Mouse (Mus musculus): ENCODE measurements around the gene Sipa1l1.

Sipa1l1 gene

DNA sequence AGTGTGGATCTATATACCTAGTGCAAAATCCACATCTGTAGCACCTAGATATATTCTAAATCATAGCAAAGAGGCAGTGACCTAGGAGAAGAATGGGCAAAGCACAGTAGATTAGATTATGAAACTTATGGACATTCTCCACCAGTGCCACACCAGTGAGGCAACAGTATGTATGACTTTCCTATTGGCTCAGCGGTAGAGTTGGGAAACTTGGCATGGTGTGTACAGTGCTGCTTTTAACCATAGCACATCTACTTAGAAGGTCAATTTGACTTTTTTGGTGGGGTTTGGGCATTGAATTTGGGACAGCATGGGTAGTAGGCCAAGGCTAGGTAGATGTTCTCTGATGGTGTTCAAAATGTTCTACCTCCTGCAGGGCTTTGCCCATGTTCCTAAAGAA, 159.0 kb downstream of the Sipa1l1 start:
- no peak for DNase-seq (ENCODE audit: low read depth in 1 of 2, low spot score in 2 of 2)

DNA sequence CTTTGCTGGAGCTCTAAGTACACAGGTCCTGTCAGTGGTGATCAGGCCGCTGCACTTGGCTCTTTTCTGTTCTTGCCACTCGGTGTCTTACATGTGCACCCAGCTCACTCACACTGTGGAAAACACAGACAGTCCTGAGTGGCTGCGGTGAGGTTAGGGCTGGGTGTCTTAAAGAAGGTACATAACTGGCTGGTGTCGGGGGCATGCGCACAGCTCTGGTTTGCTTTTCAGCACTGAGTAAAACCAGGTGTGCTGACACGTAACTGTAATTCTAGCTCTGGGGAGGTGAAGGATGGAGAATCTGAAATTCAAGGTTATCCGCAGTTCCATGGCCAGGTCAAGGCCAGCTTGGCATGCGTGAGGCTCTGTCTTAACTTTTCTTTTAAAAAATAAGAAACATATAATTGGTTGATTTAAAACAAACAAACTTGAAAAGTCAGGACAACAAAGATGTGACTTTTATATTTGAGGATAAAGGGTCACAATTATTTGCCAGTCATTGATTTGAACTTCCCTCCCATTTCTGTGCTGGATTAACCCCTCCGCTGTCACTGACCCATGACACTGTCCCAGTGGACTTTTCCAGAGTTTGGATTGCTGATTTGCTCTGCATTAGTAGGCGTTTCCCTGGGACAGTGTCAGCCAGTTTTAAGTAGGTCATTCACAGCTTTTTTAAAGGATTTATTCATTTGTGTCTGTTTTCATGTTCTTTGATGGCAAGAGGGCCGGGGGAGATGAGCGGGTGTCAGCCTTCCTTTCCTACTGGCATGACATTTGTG, 163.9 kb downstream of the Sipa1l1 start:
- no peak for DNase-seq (ENCODE audit: low read depth in 1 of 2, low spot score in 2 of 2)

DNA sequence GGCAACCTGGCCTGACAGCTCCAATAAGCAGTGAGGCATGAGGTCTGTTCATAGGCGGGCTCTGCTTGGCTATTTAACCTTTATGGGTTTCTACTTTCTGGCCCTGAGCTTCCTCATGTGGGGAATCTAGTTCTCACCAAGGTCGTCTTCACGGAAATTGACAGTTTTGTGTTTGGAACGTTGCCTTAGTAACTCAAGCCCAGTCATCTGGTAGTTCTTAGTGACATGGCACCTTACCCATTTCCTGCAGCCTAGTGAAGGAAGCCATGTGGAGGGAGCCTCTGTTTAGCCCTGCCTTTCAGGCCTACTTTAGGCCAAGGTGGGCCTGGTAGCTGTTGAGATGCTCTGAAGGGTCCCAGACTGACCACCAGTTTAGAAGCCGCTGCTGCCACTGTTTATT, 164.9 kb downstream of the Sipa1l1 start:
- DNase-seq (ENCODE audit: low read depth in 1 of 2, low spot score in 2 of 2) = no peak

DNA sequence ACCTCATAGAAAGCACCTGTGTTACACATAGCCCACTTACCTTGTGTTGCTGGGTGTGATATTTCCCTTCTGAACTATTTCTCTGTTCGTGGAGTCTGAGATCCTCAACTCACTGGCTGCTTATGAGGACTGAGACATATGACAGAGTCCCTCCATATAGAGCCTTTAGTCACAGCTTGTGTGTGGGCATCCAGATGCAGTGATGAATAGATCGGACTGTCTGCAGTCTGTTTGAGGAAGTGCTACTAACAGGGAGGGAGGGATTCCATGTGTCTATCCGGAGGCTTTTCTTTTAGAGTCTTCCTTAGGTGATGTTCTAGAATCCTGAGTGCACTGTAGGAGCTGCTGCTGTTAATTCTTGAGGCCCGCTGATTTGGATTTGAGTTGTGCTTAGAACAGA, 165.4 kb downstream of the Sipa1l1 start:
- no peak for DNase-seq (ENCODE audit: low read depth in 1 of 2, low spot score in 2 of 2)

DNA sequence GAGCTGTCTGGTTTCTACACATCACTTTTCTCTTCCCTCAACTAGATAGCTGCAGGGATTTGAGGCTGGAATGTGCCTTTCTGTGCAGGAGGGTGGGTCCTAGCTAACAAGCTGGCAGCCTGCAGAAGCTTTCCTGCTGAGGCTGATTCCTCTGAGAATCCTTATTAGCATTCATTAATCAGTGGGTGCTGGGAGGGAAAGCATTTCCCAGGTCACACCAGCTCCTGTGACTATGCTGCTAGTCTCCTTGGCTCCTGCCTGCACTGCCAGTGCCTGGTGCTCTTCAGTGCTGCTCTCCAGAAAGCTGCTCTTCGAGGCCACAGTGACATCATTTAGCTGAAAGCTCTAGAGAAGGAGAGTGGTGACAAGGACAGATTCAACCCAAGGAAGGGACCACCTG, 166.0 kb downstream of the Sipa1l1 start:
- no peak for DNase-seq (ENCODE audit: low read depth in 1 of 2, low spot score in 2 of 2)

DNA sequence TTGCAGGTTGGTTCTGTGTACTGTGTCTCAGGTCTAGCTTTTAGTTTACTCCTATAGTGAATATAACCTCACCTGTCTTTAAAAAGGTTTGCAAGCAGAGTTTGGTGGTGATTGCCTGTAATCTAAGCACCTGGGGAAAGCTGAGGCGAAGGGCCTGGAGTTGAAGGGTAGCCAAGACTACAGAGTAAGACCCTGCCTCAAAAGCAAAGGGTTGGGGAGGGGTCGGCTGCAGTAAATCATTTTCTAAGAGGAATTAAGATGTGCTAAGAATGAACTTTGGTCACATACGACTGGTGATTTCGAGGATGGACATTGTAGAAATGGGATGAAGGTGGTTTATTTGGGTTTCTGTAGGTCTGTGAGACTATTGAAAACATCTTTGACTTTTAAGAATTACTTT, 169.4 kb downstream of the Sipa1l1 start:
- no peak for DNase-seq (ENCODE audit: low read depth in 1 of 2, low spot score in 2 of 2)

DNA sequence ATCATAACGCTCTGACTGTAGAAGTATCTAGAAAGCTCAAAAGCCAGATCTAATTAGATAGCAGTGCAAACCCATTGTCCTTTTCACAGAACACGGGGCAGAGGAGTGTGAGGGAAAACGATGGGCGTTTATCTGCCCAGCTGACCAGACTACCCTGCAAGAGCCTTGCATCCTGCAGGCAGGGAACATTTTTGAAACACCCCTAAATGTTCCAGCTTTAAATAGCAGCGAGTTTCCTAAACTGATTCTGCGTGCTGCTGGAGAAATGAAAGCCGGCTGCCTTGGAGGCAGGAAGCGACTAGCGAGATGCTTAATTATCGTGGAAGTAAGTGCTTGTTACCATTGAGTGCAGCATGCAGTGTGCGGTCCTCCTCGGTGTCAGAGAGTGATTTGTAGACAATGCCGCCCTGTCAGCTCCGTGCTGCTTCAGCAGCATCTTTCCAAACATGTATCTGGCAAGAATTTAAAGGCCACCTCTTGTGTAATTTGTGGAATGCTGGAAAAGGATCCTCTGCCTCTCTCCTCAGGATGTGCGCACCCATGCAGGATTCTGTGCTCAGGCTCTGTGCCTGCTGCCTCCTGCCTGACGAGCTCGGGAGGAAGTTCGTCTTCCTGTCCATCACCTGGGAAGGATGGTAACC, 170.2 kb downstream of the Sipa1l1 start:
- no peak for DNase-seq (ENCODE audit: low read depth in 1 of 2, low spot score in 2 of 2)

DNA sequence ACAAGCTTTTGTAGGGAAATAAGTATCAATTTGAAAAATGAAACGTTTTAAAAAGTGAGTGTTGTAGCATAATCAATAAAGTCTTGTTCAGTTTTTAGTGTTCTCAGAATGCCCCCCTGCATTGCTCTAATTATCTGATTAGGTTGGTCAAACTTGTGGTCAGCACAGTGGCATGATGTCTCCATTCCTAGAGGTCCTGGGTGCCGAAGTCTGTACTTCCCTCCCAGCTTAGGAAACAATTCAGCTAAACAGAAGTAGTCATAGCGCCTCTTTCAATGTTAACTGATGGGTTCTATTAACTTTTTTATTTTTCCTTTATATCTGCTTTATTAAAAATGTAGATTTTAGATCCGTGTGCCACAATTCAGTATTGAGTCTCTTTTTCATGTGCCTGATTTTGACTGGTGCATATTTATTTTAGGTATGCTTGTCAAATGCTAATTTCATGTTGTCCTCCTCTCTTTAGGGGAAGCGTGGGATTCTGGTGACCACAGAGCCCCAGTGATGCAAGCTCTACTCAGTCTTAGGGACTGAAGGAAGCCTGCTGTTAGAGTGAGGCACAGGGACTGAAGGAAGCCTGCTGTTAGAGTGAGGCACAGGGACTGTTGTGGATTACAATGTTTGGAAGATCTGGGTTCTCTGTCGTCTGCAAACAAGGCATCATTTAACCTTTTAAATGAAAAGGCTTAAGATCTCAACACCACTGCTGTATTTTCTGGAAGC, 171.2 kb downstream of the Sipa1l1 start:
- DNase-seq (ENCODE audit: low read depth in 1 of 2, low spot score in 2 of 2) = no peak

DNA sequence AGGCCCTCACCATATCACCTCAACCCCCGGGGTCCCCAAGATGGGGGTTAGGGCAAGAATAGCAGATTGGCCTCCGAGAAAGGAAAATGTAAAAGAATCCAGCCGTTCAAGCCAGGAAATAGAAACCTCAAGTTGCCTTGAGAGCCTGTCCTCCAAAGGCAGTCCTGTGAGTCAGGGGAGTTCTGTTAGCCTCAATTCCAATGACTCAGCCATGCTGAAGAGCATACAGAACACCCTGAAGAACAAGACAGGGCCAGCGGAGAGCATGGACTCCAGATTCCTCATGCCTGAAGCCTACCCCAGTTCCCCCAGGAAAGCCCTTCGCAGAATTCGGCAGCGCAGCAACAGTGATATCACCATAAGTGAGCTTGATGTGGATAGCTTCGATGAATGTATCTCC, 172.1 kb downstream of the Sipa1l1 start:
- no peak for DNase-seq (ENCODE audit: low read depth in 1 of 2, low spot score in 2 of 2)

DNA sequence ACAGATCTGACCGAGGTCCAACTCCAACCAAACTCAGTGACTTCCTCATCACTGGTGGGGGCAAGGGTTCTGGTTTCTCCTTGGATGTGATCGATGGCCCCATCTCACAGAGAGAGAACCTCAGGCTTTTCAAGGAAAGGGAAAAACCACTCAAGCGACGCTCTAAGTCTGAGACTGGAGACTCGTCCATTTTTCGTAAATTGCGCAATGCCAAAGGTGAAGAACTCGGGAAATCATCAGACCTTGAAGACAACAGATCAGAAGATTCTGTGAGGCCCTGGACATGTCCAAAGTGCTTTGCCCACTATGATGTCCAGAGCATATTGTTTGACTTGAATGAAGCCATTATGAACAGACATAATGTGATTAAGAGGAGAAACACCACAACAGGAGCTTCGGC, 172.6 kb downstream of the Sipa1l1 start:
- DNase-seq (ENCODE audit: low read depth in 1 of 2, low spot score in 2 of 2) = no peak

DNA sequence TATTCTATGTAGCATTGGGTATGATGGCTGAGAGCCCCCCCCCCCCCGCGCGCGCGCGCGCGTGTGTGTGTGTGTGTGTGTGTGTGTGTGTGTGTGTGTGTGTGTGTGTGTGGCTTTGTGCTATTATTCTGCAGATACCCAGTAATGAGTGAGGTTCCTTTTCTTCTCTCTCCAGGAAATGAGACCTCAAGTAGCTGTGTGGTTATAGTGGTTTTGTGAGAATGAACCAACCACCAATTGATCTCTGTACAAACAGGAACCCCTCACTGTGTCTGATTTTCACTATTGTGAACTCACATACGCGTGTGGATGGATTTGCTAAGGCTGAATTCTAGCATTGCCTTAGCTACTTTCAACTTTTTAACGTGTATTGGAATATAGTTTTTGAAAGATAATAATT, 181.0 kb downstream of the Sipa1l1 start:
- DNase-seq (ENCODE audit: low read depth in 1 of 2, low spot score in 2 of 2) = no peak

DNA sequence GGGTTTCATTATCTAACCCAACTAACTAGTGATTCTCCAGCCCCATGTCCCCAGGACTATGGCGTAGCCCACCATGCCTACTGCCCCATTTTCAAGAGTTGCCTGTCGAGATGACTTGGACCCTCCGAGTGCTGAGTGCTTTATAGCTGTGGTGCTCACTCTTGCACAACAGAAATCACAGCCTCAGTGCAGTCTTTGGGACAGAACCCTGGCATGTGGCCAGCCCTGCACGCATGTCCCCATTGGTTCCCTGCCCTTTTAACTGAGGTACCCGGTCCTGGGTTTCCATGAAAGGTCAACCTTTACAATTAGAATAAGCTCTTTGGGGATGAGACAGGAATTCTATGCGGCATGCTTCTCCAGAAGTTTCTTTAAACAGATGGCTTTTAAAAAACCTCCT, 181.8 kb downstream of the Sipa1l1 start:
- no peak for DNase-seq (ENCODE audit: low read depth in 1 of 2, low spot score in 2 of 2)

DNA sequence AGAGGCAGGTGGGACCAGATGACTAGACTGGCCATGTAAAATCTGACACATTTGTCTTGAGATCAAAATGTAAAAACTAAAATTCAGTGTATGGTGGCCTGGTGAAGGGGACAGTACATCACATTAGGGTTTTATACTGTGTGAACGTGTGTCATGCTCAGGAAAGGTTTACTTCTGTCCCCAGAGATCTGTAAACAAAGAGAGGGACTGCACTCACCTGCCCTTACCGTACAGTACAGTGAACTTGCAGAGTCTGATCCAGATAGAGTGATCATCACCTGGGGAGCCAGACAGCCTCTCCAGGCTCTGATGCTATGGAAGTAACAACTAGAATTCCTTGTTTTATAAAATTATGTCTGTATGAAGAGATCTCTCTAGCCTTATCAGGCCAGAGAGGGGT, 184.5 kb downstream of the Sipa1l1 start:
- no peak for DNase-seq (ENCODE audit: low read depth in 1 of 2, low spot score in 2 of 2)

DNA sequence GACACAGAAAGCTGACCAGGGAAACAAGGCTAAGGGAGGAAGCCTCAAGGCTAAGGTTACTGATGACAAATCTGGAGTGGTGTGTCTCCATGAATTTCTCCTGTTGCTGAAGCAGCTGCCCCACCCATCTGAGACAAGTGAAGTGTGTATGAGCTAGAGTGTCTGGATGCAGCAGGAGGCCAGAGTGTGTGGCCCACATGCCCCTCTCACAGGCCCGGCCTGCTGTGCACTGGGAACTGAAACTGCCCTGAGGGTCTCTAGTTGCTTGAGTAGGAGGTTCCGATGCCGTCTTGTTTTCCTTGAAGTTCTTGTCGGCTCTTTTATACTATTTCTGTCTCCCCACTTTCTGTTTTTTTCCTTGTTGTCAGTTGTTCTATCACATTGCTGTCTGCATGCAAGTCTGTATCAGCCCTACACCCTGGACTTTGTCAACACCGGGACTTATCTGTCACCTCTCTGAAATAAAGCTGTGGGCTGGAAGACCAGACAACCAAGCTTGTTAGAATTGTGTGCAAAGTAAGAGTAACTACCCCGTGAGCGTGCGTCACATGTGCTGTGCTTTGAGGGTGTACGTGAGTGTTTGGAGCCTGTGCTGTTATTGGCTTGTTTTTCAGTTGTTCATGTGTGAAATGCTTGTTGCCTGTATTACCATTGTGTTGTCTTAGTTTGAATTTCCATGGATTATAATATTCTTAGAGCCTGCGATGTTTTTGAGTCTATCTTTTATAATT, 186.5 kb downstream of the Sipa1l1 start:
- DNase-seq (ENCODE audit: low read depth in 1 of 2, low spot score in 2 of 2) = no peak

DNA sequence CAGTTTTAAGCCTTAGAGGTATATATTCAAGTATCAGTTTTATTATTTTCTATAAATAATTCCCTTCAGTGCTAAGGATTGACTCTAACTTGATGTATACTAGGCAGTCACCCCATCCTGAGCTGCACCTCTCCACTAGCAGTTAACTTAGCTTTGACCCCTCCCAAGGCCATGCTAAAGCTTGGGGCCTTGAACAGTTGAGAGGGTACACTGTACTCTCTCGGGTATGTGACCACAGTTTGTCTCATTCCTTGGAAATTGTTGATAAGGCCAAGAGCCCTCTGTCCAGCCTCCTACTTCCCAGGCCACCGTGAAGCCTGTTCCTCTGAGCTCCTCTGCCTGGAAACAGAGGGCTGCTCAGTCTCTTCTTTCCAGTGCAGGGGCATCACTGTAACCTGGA, 187.4 kb downstream of the Sipa1l1 start:
- DNase-seq (ENCODE audit: low read depth in 1 of 2, low spot score in 2 of 2) = no peak

DNA sequence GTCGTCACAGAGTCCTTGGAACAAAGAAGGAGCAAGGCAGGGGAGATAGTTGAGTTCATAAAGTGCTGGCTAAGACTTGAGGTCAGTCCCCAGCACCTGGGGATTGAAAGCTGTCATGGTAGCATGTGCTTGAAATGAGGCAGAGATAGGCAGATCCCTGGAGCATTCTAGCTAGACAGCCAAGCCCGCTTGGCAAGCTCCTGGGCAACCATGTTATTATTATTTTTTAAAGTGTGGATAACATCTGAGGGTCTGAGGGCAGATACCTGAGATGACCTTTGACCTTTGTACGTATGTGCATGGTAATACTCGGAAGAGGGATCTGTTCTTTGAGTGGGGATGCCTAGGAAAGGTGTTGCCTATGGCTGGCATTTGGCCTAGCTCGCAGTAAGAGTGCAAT, 188.3 kb downstream of the Sipa1l1 start:
- no peak for DNase-seq (ENCODE audit: low read depth in 1 of 2, low spot score in 2 of 2)

DNA sequence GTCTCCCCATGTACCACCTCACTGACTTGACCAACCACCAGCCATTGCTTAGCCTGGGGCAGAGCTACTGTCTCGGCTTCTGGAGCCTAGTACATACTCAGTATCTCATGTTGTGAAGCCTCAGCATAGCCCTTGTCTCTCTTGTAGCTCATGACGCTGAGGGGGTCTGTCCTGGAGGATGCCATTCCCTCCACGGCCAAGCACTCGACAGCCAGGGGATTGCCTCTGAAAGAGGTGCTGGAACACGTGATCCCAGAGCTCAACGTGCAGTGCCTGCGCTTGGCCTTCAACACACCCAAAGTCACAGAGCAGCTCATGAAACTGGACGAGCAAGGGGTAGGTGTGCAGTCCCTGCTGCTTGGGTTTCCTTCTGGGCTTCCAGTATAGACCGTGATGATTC, 193.7 kb downstream of the Sipa1l1 start:
- DNase-seq (ENCODE audit: low read depth in 1 of 2, low spot score in 2 of 2) = no peak

DNA sequence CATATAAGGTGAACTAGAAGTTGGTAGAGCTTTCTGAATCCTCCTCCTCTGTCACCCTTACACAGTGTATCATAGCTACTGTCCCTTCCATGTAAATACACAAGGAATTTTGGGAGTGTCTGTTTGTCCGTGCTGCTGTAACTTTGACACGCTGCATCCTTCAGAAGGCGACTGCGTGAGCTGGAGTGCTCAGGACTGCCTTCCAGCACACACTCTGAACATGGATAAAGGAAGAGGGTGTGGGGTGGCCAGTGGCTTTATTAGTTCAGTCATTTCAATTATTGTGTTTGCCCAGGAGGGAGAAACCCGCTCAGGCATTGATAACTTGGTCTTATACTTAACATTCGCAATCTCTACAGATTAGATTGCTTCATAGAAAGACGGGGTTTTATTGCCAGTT, 195.1 kb downstream of the Sipa1l1 start:
- DNase-seq (ENCODE audit: low read depth in 1 of 2, low spot score in 2 of 2) = no peak

DNA sequence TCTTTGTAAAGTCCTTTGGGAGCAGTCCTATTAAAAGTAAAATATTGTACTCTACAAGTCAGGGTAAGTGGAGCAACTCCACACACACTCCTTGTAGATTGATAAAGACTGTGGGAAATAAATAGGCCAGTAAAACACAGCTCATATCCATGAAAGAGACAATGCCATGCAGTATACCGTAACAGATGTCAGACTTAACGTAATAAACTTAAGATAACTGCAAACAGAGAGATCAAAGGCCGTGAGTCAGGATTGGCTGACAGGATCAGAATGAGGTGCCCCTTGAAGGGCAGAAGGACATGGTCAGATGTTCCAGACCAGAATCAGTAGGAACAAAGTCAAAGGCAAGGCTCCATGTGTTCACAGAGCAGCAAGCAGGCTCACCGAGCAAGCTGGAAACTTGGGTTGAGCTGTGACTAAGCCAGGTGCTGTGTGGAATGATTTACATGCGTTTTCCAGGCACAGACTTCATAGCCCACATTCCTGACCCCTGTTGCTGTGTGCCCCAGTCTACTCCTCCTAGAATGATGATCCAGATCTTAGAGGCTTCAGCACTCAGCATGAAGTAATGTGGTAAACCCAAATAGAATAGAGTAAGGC, 196.3 kb downstream of the Sipa1l1 start:
- no peak for DNase-seq (ENCODE audit: low read depth in 1 of 2, low spot score in 2 of 2)

DNA sequence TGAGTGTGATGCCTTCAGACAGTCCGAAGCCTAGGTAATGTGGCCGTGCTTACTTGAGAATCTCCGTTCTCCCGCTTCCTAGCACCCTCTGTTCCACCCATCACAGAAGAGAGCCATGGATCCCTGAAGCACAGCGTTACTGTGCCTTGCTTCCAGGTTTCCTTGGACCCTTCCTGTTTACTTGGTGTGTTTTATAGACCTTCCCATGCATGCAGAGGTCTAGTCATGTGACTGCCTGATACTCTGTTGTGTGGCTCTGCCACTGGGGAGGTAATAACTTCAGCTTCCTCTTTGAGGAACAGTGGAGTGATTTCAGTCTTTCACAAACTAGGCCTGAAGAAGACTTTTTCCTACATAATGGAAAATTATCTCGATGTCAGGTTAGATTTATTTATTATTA, 197.6 kb downstream of the Sipa1l1 start:
- DNase-seq (ENCODE audit: low read depth in 1 of 2, low spot score in 2 of 2) = no peak

DNA sequence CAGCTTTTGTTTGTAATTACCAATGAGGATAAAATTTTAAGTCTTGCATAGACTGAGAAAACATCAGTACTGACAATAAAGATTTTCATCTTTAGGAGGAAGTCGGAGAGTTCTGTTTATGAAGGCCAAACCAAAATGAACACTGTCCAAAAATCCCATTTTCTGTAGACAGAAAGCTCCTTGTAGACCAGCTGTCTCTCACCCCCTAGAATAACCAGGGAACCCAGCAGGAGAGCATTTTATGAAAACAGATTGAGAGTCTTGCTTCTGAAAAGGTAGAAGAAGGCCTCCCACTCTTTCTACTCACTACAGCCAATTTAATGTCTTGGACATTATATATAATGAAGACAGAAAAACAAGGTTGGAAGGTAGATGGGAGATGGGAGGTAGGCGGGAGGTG, 198.2 kb downstream of the Sipa1l1 start:
- DNase-seq (ENCODE audit: low read depth in 1 of 2, low spot score in 2 of 2) = no peak
